Mouse (Mus musculus) A20 (cell line): ENCODE measurements around the gene Gm45837.
"Not testable (repeated sequence)": the region's sequence is repeated elsewhere in the genome, so short reads cannot be mapped to it uniquely, and the experiment has no call there.

Experiments
- DNase-seq: peaks from one replicate; pipeline ENCODE4 v3.0.0-alpha.2; 2011; ENCODE audit warnings: low read depth, low spot score

Gene Gm45837

GRCm38 (mm10) chr7:101549266-101549665 is 138.6 kb downstream of the Gm45837 start:
- DNase-seq: no peak

- DNase-seq: no peak
Measured at GRCm38 (mm10) chr7:101550686-101551485, 140.2 kb downstream of the Gm45837 start.

- DNase-seq: no peak
Measured at GRCm38 (mm10) chr7:101551530-101551929, 140.8 kb downstream of the Gm45837 start.

GRCm38 (mm10) chr7:101555473-101555872 is 144.8 kb downstream of the Gm45837 start:
- DNase-seq: not testable (repeated sequence)

GRCm38 (mm10) chr7:101557391-101557790 is 146.7 kb downstream of the Gm45837 start:
- DNase-seq: no peak

- not testable (repeated sequence) for DNase-seq
Measured at GRCm38 (mm10) chr7:101559393-101559792, 148.7 kb downstream of the Gm45837 start.
